Mouse (Mus musculus): ENCODE measurements around the gene Arf1.

GRCm38 (mm10) chr11:59174189-59174838, 53.8 kb downstream of the Arf1 start:
- TF ChIP-seq CTCF (IDR thresholded peaks at IDR 0.05; ENCODE audit: low read depth, low read length) (no peak), POLR2A (IDR thresholded peaks at IDR 0.05; ENCODE audit: extremely low read depth, insufficient read depth, low read length) (no peak)
